Mouse (Mus musculus) MEL (cell line): ENCODE data around the gene Pakap. TPM values are rescaled to one million over a fixed set of nuclear protein-coding genes. Genes with fewer than 3 reads are reported as not detected.

ENCODE experiments used
- DNase-seq: peaks from one replicate; pipeline ENCODE4 v3.0.0; 2011; ENCODE audit warnings: low read depth, low spot score
- H3K27ac ChIP-seq: 2 replicates; pipeline ENCODE4 v1.5.1; 2012; ENCODE audit warnings: low read depth, mild to moderate bottlenecking, control low read depth, low read length, moderate library complexity; ENCODE audit not compliant: control insufficient read depth
- H3K27me3 ChIP-seq, 2 experiments: fragments of 150-350 bp in 1 of 2; sonication (generic) in 1 of 2; 2 replicates each; pipeline ENCODE4 v1.6.1; 2012; ENCODE audit warnings: low read length in 2 of 2, mild to moderate bottlenecking in 2 of 2, improper control_type of control experiment in 1 of 2, moderate library complexity in 1 of 2; ENCODE audit not compliant: insufficient read depth in 2 of 2, control insufficient read depth in 1 of 2
- H3K36me3 ChIP-seq, 2 experiments: 2 replicates each; pipeline ENCODE4 v1.6.1; 2012 to 2014; ENCODE audit warnings: low read length in 2 of 2, improper control_type of control experiment in 1 of 2, inconsistent platforms in 1 of 2, mild to moderate bottlenecking in 1 of 2; ENCODE audit not compliant: insufficient read depth in 2 of 2, control insufficient read depth in 1 of 2
- H3K4me1 ChIP-seq, 2 experiments: fragments of 150-350 bp in 1 of 2; sonication (generic) in 1 of 2; 2 replicates each; pipeline ENCODE4 v1.6.1; 2012; ENCODE audit warnings: low read length in 2 of 2, improper control_type of control experiment in 1 of 2, mild to moderate bottlenecking in 1 of 2; ENCODE audit not compliant: insufficient read depth in 2 of 2, control insufficient read depth in 1 of 2
- H3K4me3 ChIP-seq, 2 experiments: fragments of 150-350 bp in 1 of 2; sonication (generic) in 1 of 2; 2 replicates each; pipeline ENCODE4 v1.5.1; 2012; ENCODE audit warnings: low read depth in 2 of 2, low read length in 2 of 2, mild to moderate bottlenecking in 2 of 2, moderate library complexity in 2 of 2, control low read depth in 1 of 2, improper control_type of control experiment in 1 of 2; ENCODE audit not compliant: control insufficient read depth in 1 of 2, insufficient read depth in 1 of 2
- H3K79me2 ChIP-seq: 2 replicates; pipeline ENCODE4 v1.6.1; 2012; ENCODE audit warnings: mild to moderate bottlenecking, low read length, moderate library complexity; ENCODE audit not compliant: control insufficient read depth, poor library complexity, insufficient read depth
- H3K9ac ChIP-seq: 2 replicates; pipeline ENCODE4 v1.6.1; 2012; ENCODE audit warnings: low read depth, mild to moderate bottlenecking, control low read depth, low read length, moderate library complexity; ENCODE audit not compliant: control insufficient read depth, poor library complexity, severe bottlenecking
- H3K9me3 ChIP-seq: fragments of 150-350 bp; sonication (generic); replicated peaks from 2 replicates; pipeline ENCODE4 v1.6.1; 2012; ENCODE audit warnings: mild to moderate bottlenecking, low read length, improper control_type of control experiment, moderate library complexity; ENCODE audit not compliant: insufficient read depth
- BHLHE40 ChIP-seq: IDR thresholded peaks from 2 replicates; pipeline ENCODE4 v1.6.1; 2012; ENCODE audit warnings: low read depth, mild to moderate bottlenecking, inconsistent platforms, low read length, improper control_type of control experiment, borderline replicate concordance
- CHD2 ChIP-seq: IDR thresholded peaks from 2 replicates; pipeline ENCODE4 v1.6.1; 2011; ENCODE audit warnings: low read length, improper control_type of control experiment
- GATA1 ChIP-seq: IDR thresholded peaks from 2 replicates; pipeline ENCODE4 v1.6.1; 2011; ENCODE audit warnings: low read depth, low read length, improper control_type of control experiment
- JUND ChIP-seq: IDR thresholded peaks from 2 replicates; pipeline ENCODE4 v1.6.1; 2011; ENCODE audit warnings: low read depth, mild to moderate bottlenecking, improper control_type of control experiment, low read length
- MAFK ChIP-seq: IDR thresholded peaks from 2 replicates; pipeline ENCODE4 v1.6.1; 2011; ENCODE audit warnings: low read depth, mild to moderate bottlenecking, low read length, improper control_type of control experiment, borderline replicate concordance
- MEF2A ChIP-seq: IDR thresholded peaks from 2 replicates; pipeline ENCODE4 v1.6.1; 2014; ENCODE audit warnings: low read depth, mild to moderate bottlenecking, inconsistent platforms, low read length, improper control_type of control experiment; ENCODE audit not compliant: poor library complexity, insufficient replicate concordance, severe bottlenecking; ENCODE audit errors: extremely low read depth
- MXI1 ChIP-seq: IDR thresholded peaks from 2 replicates; pipeline ENCODE4 v1.6.1; 2011; ENCODE audit warnings: mild to moderate bottlenecking, low read depth, low read length, improper control_type of control experiment
- MYB ChIP-seq: IDR thresholded peaks from 2 replicates; pipeline ENCODE4 v1.6.1; 2011; ENCODE audit warnings: mild to moderate bottlenecking, low read depth, low read length, improper control_type of control experiment
- NRF1 ChIP-seq: IDR thresholded peaks from 2 replicates; pipeline ENCODE4 v1.6.1; 2014; ENCODE audit warnings: low read depth, mild to moderate bottlenecking, inconsistent platforms, low read length, improper control_type of control experiment, moderate library complexity; ENCODE audit not compliant: poor library complexity, insufficient read depth, severe bottlenecking
- POLR2A ChIP-seq, 2 experiments: IDR thresholded peaks; 2 replicates each; pipeline ENCODE4 v1.6.1; 2011 to 2012; ENCODE audit warnings: low read length in 2 of 2, mild to moderate bottlenecking in 2 of 2, control low read depth in 1 of 2, improper control_type of control experiment in 1 of 2, low read depth in 1 of 2, moderate library complexity in 1 of 2; ENCODE audit not compliant: control insufficient read depth in 1 of 2, insufficient read depth in 1 of 2, poor library complexity in 1 of 2
- POLR2AphosphoS5 ChIP-seq: IDR thresholded peaks from 2 replicates; pipeline ENCODE4 v1.6.1; 2012; ENCODE audit warnings: low read depth, borderline replicate concordance, mild to moderate bottlenecking, inconsistent platforms, low read length, moderate library complexity, mixed read lengths
- SMC3 ChIP-seq: IDR thresholded peaks from 2 replicates; pipeline ENCODE4 v1.6.1; 2011; ENCODE audit warnings: low read depth, low read length, improper control_type of control experiment
- TAL1 ChIP-seq: IDR thresholded peaks from 2 replicates; pipeline ENCODE4 v1.6.1; 2012; ENCODE audit warnings: mild to moderate bottlenecking, inconsistent platforms, low read length, moderate library complexity, mixed read lengths
- USF2 ChIP-seq, 2 experiments: IDR thresholded peaks; 2 replicates each; pipeline ENCODE4 v1.6.1; 2011 to 2012; ENCODE audit warnings: improper control_type of control experiment in 2 of 2, low read length in 2 of 2, borderline replicate concordance in 1 of 2, inconsistent platforms in 1 of 2, low read depth in 1 of 2, mild to moderate bottlenecking in 1 of 2; ENCODE audit not compliant: insufficient read depth in 1 of 2
- ZC3H11A ChIP-seq: IDR thresholded peaks from 2 replicates; pipeline ENCODE4 v1.6.1; 2012; ENCODE audit warnings: low read depth, mild to moderate bottlenecking, inconsistent platforms, low read length, improper control_type of control experiment
- ZMIZ1 ChIP-seq: IDR thresholded peaks from 2 replicates; pipeline ENCODE4 v1.6.1; 2012; ENCODE audit warnings: low read depth, mild to moderate bottlenecking, inconsistent platforms, low read length, improper control_type of control experiment, moderate library complexity
- polyA plus RNA-seq, 2 experiments: library from polyadenylated mRNA; stranded (reverse) in 1 of 2; unstranded in 1 of 2; fragments of >175 nt in 1 of 2; fragments of >200 nt in 1 of 2; gene quantifications; 2 replicates each; pipeline versions ENCODE4 v1.2.1 to v1.2.4; 2012; ENCODE audit warnings: low replicate concordance in 2 of 2, low read depth in 1 of 2; ENCODE audit not compliant: insufficient read length in 2 of 2, insufficient read depth in 1 of 2, missing spikeins in 1 of 2
- total RNA-seq: library from RNA; depleted of rRNA; stranded (reverse); fragments of 300-350 nt; gene quantifications from 2 replicates; pipeline ENCODE4 v1.2.3, GENCODE M21; 2012

The Pakap gene
- total and polyA plus RNA-seq, 3 experiments, result not detected

- no peaks in the 10 kb centered on the region for H3K79me2 ChIP-seq
- no peaks in the 10 kb centered on the region; a peak in 1 of 4 replicates for H3K27me3 ChIP-seq
- TF ChIP-seq MYB, result no peak
- no peak for TF ChIP-seq ZMIZ1
- H3K9ac ChIP-seq, result no peak overlapping the region
- no peak overlapping the region for H3K4me3 ChIP-seq
- H3K27ac ChIP-seq, result no peak overlapping the region
- DNase-seq, result no peak
- no peaks in the 10 kb centered on the region for H3K4me1 ChIP-seq
- no peaks in the 10 kb centered on the region for H3K9me3 ChIP-seq
- H3K36me3 ChIP-seq, result no peaks in the 10 kb centered on the region
Observed at GRCm38 (mm10) chr4:57687583-57687982, 119.6 kb downstream of the Pakap start.

GRCm38 (mm10) chr4:57688131-57688530, 120.2 kb downstream of the Pakap start:
- TF ChIP-seq NRF1, result no peak
- TF ChIP-seq GATA1, result no peak
- no peak for TF ChIP-seq TAL1
- TF ChIP-seq MEF2A, result no peak
- no peak overlapping the region for H3K27ac ChIP-seq
- H3K4me3 ChIP-seq, result no peak overlapping the region
- H3K4me1 ChIP-seq, result no peaks in the 10 kb centered on the region
- no peaks in the 10 kb centered on the region for H3K36me3 ChIP-seq
- no peak for DNase-seq
- H3K9me3 ChIP-seq, result no peaks in the 10 kb centered on the region
- H3K27me3 ChIP-seq, result no peaks in the 10 kb centered on the region; a peak in 1 of 4 replicates
- H3K79me2 ChIP-seq, result no peaks in the 10 kb centered on the region
- H3K9ac ChIP-seq, result no peak overlapping the region

GRCm38 (mm10) chr4:57690001-57690400, 122.0 kb downstream of the Pakap start:
- no peak for DNase-seq
- Histone ChIP-seq H3K36me3 (no peaks in the 10 kb centered on the region), H3K27me3 (no peaks in the 10 kb centered on the region; a peak in 1 of 4 replicates)
- TF ChIP-seq SMC3 (no peak), NRF1 (no peak), POLR2AphosphoS5 (no peak), MAFK (no peak), USF2 (IDR thresholded peaks at IDR 0.05; ENCODE audit: borderline replicate concordance in 1 of 2, insufficient read depth in 1 of 2, low read depth in 1 of 2, low read length in 2 of 2) (no peak), BHLHE40 (no peak), ZC3H11A (no peak), JUND (no peak), POLR2A (IDR thresholded peaks at IDR 0.05; ENCODE audit: control insufficient read depth in 1 of 2, insufficient read depth in 1 of 2, low read depth in 1 of 2, low read length in 2 of 2, poor library complexity in 1 of 2) (no peak), CHD2 (no peak), MXI1 (no peak), GATA1 (no peak)
- TF ChIP-seq, all 39 proteins: peak for 0
- no peaks in the 10 kb centered on the region for H3K79me2 ChIP-seq
- no peak overlapping the region for H3K9ac ChIP-seq
- no peak overlapping the region for H3K4me3 ChIP-seq
- H3K27ac ChIP-seq, result no peak overlapping the region
- H3K4me1 ChIP-seq, result no peaks in the 10 kb centered on the region
- H3K9me3 ChIP-seq, result no peaks in the 10 kb centered on the region
